10 mouse cellular contexts compared by ENCODE assay signal in genomic region chr9:35163011-35163690, GRCm38 (mm10). TPM values are rescaled to one million over a fixed set of nuclear protein-coding genes. Genes with fewer than 3 reads are reported as not detected.
DNase-seq lines count a peak whose midpoint lies in the region; ATAC-seq and TF ChIP-seq lines count a peak whose summit lies in the region.
"Had no signal": no experiment of that assay in that cellular context is flagged by ENCODE, and none has a peak within 500 bp of the region (broad histone marks: within the 10 kb centered on the region; RNA-seq: fewer than 3 reads in every experiment).

No protein-coding gene starts in this region.

- H3K36me3 ChIP-seq in lung, postnatal 0 days (ENCODE audit: insufficient read depth, low read length): no peaks in the 10 kb centered on the region
- H3K36me3 ChIP-seq in forebrain, embryonic 15.5 days: no peaks in the 10 kb centered on the region

- 76% methylated on average over 11 of the region's 11 CpGs for WGBS in lung, postnatal 0 days
- 75% methylated on average over 11 of the region's 11 CpGs for WGBS in forebrain, embryonic 15.5 days

- TF ChIP-seq CTCF in lung, postnatal 0 days (IDR thresholded peaks at IDR 0.05): no peak

- DNase-seq in adrenal gland, adult 2 months: peak; percentile 67
- no peak for DNase-seq in adrenal gland, postnatal 4 days (ENCODE audit: low spot score in 2 of 2)
- peak; percentile 32 to 43 for DNase-seq in lung, adult 18-20 months
- no peak for DNase-seq in lung, postnatal 0 days (ENCODE audit: low spot score)
- DNase-seq in cerebellum, postnatal 4 days (ENCODE audit: low spot score in 2 of 2): peak; percentile 52 to 80
- DNase-seq in lung, postnatal 10 days: peak; percentile 73

- H3K9me3 ChIP-seq in lung, postnatal 0 days (ENCODE audit: low read length): no peaks in the 10 kb centered on the region
- H3K9me3 ChIP-seq in forebrain, embryonic 15.5 days: no peaks in the 10 kb centered on the region
- H3K9me3 ChIP-seq: limb, embryonic 13.5 days; neural tube, embryonic 12.5 days had no signal

- H3K4me3 ChIP-seq in lung, postnatal 0 days (ENCODE audit: low read depth, low read length): no peak overlapping the region
- H3K4me3 ChIP-seq in forebrain, embryonic 15.5 days: no peak overlapping the region
- H3K4me3 ChIP-seq: limb, embryonic 13.5 days; neural tube, embryonic 12.5 days had no signal

- H3K9ac ChIP-seq in lung, postnatal 0 days (replicated peaks; ENCODE audit: low read depth): no peak overlapping the region
- H3K9ac ChIP-seq in forebrain, embryonic 15.5 days (replicated peaks): no peak overlapping the region
- H3K9ac ChIP-seq: limb, embryonic 13.5 days; neural tube, embryonic 12.5 days had no signal

- H3K4me1 ChIP-seq in lung, postnatal 0 days (ENCODE audit: insufficient read depth, low read depth, low read length): no peaks in the 10 kb centered on the region
- H3K4me1 ChIP-seq in forebrain, embryonic 15.5 days: peaks cover 14% of the 10 kb centered on the region
- H3K4me1 ChIP-seq: limb, embryonic 13.5 days had no signal

- TF ChIP-seq EP300 in lung, postnatal 0 days (IDR thresholded peaks at IDR 0.05): no peak

- no peak for ATAC-seq in lung, postnatal 0 days
- no peak for ATAC-seq in erythroblast, adult 5-6 weeks (replicated peaks; ENCODE audit: low FRiP score, poor library complexity, severe bottlenecking)
- ATAC-seq in forebrain, embryonic 15.5 days (replicated peaks): no peak

- no peaks in the 10 kb centered on the region for H3K27me3 ChIP-seq in lung, postnatal 0 days (replicated peaks; ENCODE audit: insufficient read depth, low read length)
- H3K27me3 ChIP-seq in forebrain, embryonic 15.5 days: no peaks in the 10 kb centered on the region
- H3K27me3 ChIP-seq: limb, embryonic 13.5 days; neural tube, embryonic 12.5 days had no signal

- H3K27ac ChIP-seq in lung, postnatal 0 days (ENCODE audit: low read length): no peak overlapping the region; the same call in 1 of the 2 replicates
- no peak overlapping the region for H3K27ac ChIP-seq in forebrain, embryonic 15.5 days (replicated peaks)
- H3K27ac ChIP-seq: limb, embryonic 13.5 days; neural tube, embryonic 12.5 days had no signal

- no peak overlapping the region for H3K4me2 ChIP-seq in lung, postnatal 0 days (replicated peaks; ENCODE audit: low read depth, low read length)
- H3K4me2 ChIP-seq in forebrain, embryonic 15.5 days (replicated peaks): no peak overlapping the region
- H3K4me2 ChIP-seq: limb, embryonic 13.5 days; neural tube, embryonic 12.5 days had no signal

RNA-seq across cellular contexts. Expression of gene Dcps, which starts 12.7 kb away (rescaled TPM):
- 10 to 100 TPM; 18.3 to 26.8 TPM for total RNA-seq in adrenal gland, adult 2 months (2021)
- 21.1 and 22.2 TPM in 2 replicates for polyA plus RNA-seq in adrenal gland, adult 2 months (2012; rRNA removed)
- 10 to 100 TPM; 34.9 to 35.8 TPM for total RNA-seq in adrenal gland, postnatal 4 days (2021)
- 39.4 and 44.4 TPM in 2 replicates for polyA plus RNA-seq in lung, postnatal 0 days (2015; fragmentation: Nextera tagmentation; extraction: Ambion mirVana)
- total RNA-seq in erythroblast, adult 5-6 weeks (2015; ENCODE audit: low replicate concordance): 6.1 and 7.5 TPM in 2 replicates
- total RNA-seq in erythroblast, adult 5-6 weeks (2017; ENCODE audit: low replicate concordance): 7.4 and 8.3 TPM in 2 replicates
- 85.6 and 91.2 TPM in 2 replicates for polyA plus RNA-seq in forebrain, embryonic 15.5 days (2015; fragmentation: Nextera tagmentation; extraction: Ambion mirVana)

RNA-seq across cellular contexts. Expression of gene Srpr, which starts 36.8 kb away (rescaled TPM):
- 100 to 1,000 TPM; 157 to 167 TPM for total RNA-seq in adrenal gland, adult 2 months (2021)
- polyA plus RNA-seq in adrenal gland, adult 2 months (2012; rRNA removed): 40.6 and 47.4 TPM in 2 replicates
- 100 to 1,000 TPM; 119 to 127 TPM for total RNA-seq in adrenal gland, postnatal 4 days (2021)
- polyA plus RNA-seq in lung, postnatal 0 days (2015; fragmentation: Nextera tagmentation; extraction: Ambion mirVana): 125 and 130 TPM in 2 replicates
- 20.3 and 26.1 TPM in 2 replicates for total RNA-seq in erythroblast, adult 5-6 weeks (2015; ENCODE audit: low replicate concordance)
- total RNA-seq in erythroblast, adult 5-6 weeks (2017; ENCODE audit: low replicate concordance): 14.6 and 25.5 TPM in 2 replicates
- 49.4 and 54.4 TPM in 2 replicates for polyA plus RNA-seq in forebrain, embryonic 15.5 days (2015; fragmentation: Nextera tagmentation; extraction: Ambion mirVana)

RNA-seq across cellular contexts. Expression of gene Tirap, which starts 36.9 kb away (rescaled TPM):
- 1 to 10 TPM; 6.8 to 7.3 TPM for total RNA-seq in adrenal gland, adult 2 months (2021)
- 10.2 and 11.7 TPM in 2 replicates for polyA plus RNA-seq in adrenal gland, adult 2 months (2012; rRNA removed)
- 10 to 100 TPM in 1 of 2 experiments, 1 to 10 TPM in 1; 6.8 to 10.2 TPM for total RNA-seq in adrenal gland, postnatal 4 days (2021)
- 11.0 and 11.5 TPM in 2 replicates for polyA plus RNA-seq in lung, postnatal 0 days (2015; fragmentation: Nextera tagmentation; extraction: Ambion mirVana)
- total RNA-seq in erythroblast, adult 5-6 weeks (2015; ENCODE audit: low replicate concordance): 2.1 and 4.4 TPM in 2 replicates
- 2.2 and 4.5 TPM in 2 replicates for total RNA-seq in erythroblast, adult 5-6 weeks (2017; ENCODE audit: low replicate concordance)
- polyA plus RNA-seq in forebrain, embryonic 15.5 days (2015; fragmentation: Nextera tagmentation; extraction: Ambion mirVana): 3.8 and 4.4 TPM in 2 replicates

RNA-seq across cellular contexts. Expression of gene St3gal4, which starts 44.1 kb away (rescaled TPM):
- total RNA-seq in adrenal gland, adult 2 months (2021): 10 to 100 TPM; 18.6 to 45.7 TPM
- 22.2 and 31.6 TPM in 2 replicates for polyA plus RNA-seq in adrenal gland, adult 2 months (2012; rRNA removed)
- 10 to 100 TPM; 31.1 to 38.5 TPM for total RNA-seq in adrenal gland, postnatal 4 days (2021)
- polyA plus RNA-seq in lung, postnatal 0 days (2015; fragmentation: Nextera tagmentation; extraction: Ambion mirVana): 50.0 and 55.7 TPM in 2 replicates
- 8.6 and 18.6 TPM in 2 replicates for total RNA-seq in erythroblast, adult 5-6 weeks (2015; ENCODE audit: low replicate concordance)
- 10.1 and 33.9 TPM in 2 replicates for total RNA-seq in erythroblast, adult 5-6 weeks (2017; ENCODE audit: low replicate concordance)
- polyA plus RNA-seq in forebrain, embryonic 15.5 days (2015; fragmentation: Nextera tagmentation; extraction: Ambion mirVana): 13.7 and 13.8 TPM in 2 replicates

RNA-seq across cellular contexts. Expression of gene Foxred1, which starts 47.7 kb away (rescaled TPM):
- total RNA-seq in adrenal gland, adult 2 months (2021): 10 to 100 TPM; 40.6 to 53.7 TPM
- 14.4 and 16.8 TPM in 2 replicates for polyA plus RNA-seq in adrenal gland, adult 2 months (2012; rRNA removed)
- total RNA-seq in adrenal gland, postnatal 4 days (2021): 10 to 100 TPM; 59.5 to 63.5 TPM
- polyA plus RNA-seq in lung, postnatal 0 days (2015; fragmentation: Nextera tagmentation; extraction: Ambion mirVana): 22.5 and 23.2 TPM in 2 replicates
- total RNA-seq in erythroblast, adult 5-6 weeks (2015; ENCODE audit: low replicate concordance): 4.8 and 9.0 TPM in 2 replicates
- total RNA-seq in erythroblast, adult 5-6 weeks (2017; ENCODE audit: low replicate concordance): 7.3 and 10.7 TPM in 2 replicates
- 42.8 and 43.4 TPM in 2 replicates for polyA plus RNA-seq in forebrain, embryonic 15.5 days (2015; fragmentation: Nextera tagmentation; extraction: Ambion mirVana)

Comparison
In these comparisons a context has a peak if more than half of its experiments do, and no peak if none do; other contexts are left out.
1. DNase-seq: peak in adrenal gland, adult 2 months (single experiment), lung, adult 18-20 months (2 of 2), cerebellum, postnatal 4 days (2 of 2) and lung, postnatal 10 days (single experiment); none in adrenal gland, postnatal 4 days (0 of 2) and lung, postnatal 0 days (single experiment).
2. RNA of gene Srpr, which starts 36.8 kb away (total RNA-seq): 157 to 167 TPM in adrenal gland, adult 2 months and 119 to 127 TPM in adrenal gland, postnatal 4 days; 14.6 to 26.1 TPM in erythroblast, adult 5-6 weeks; every median in the first group is over 4 times any median in the second.